Mouse (Mus musculus) C2C12 (cell line): ENCODE data around the gene Rbm14. TPM values are rescaled to one million over a fixed set of nuclear protein-coding genes. Genes with fewer than 3 reads are reported as not detected.

Source experiments
- H3K27me3 ChIP-seq: one replicate; pipeline ENCODE4 v1.6.1; 2011; ENCODE audit not compliant: control insufficient read depth, insufficient read depth, insufficient read length
- H3K36me3 ChIP-seq: one replicate; pipeline ENCODE4 v1.6.1; 2011; ENCODE audit not compliant: control insufficient read depth, insufficient read depth
- H3K4me3 ChIP-seq: one replicate; pipeline ENCODE4 v1.5.1; 2011; ENCODE audit warnings: mild to moderate bottlenecking, control low read depth; ENCODE audit not compliant: poor library complexity, insufficient read depth, severe bottlenecking
- H3K79me2 ChIP-seq: one replicate; pipeline ENCODE4 v1.6.1; 2011; ENCODE audit not compliant: control insufficient read depth, insufficient read depth
- H3K79me3 ChIP-seq: one replicate; pipeline ENCODE4 v1.6.1; 2011; ENCODE audit warnings: low read depth, control low read depth
- H3ac ChIP-seq: one replicate; pipeline ENCODE3; 2011; ENCODE audit warnings: low read depth; ENCODE audit not compliant: control insufficient read depth, insufficient read length
- CEBPB ChIP-seq: IDR thresholded peaks from one replicate; pipeline ENCODE4 v1.6.1; 2011; ENCODE audit warnings: low read depth, mild to moderate bottlenecking, control low read depth, moderate library complexity
- CTCF ChIP-seq: IDR thresholded peaks from one replicate; pipeline ENCODE4 v1.5.1; 2011; ENCODE audit not compliant: control insufficient read depth, insufficient read depth, insufficient read length
- FOSL1 ChIP-seq: IDR thresholded peaks from one replicate; pipeline ENCODE4 v1.8.0; 2011; ENCODE audit warnings: mild to moderate bottlenecking, low read length; ENCODE audit not compliant: poor library complexity, insufficient read depth, severe bottlenecking
- MAX ChIP-seq: IDR thresholded peaks from one replicate; pipeline ENCODE4 v1.6.1; 2011; ENCODE audit warnings: mild to moderate bottlenecking, control low read depth
- MYOD1 ChIP-seq: IDR thresholded peaks from one replicate; pipeline ENCODE4 v1.6.1; 2011; ENCODE audit warnings: low read depth; ENCODE audit not compliant: control insufficient read depth, insufficient read length
- MYOG ChIP-seq: IDR thresholded peaks from one replicate; pipeline ENCODE4 v1.6.1; 2011; ENCODE audit not compliant: control insufficient read depth, insufficient read length; ENCODE audit errors: extremely low read depth
- USF1 ChIP-seq: IDR thresholded peaks from one replicate; pipeline ENCODE4 v1.6.1; 2011; ENCODE audit warnings: low read depth, mild to moderate bottlenecking, control low read depth, moderate library complexity
- polyA plus RNA-seq: library from polyadenylated mRNA; unstranded; fragments of >200 nt; fragmentation: generic; extraction: Trizol; gene quantifications from one replicate; pipeline ENCODE4 v1.2.1, GENCODE M21; 2012; ENCODE audit warnings: missing spikeins

Gene Rbm14
- polyA plus RNA-seq, 1 experiment: 95.2 TPM

- TF ChIP-seq FOSL1 (no peak), MAX (peak; percentile 33), USF1 (no peak)
- H3K36me3 ChIP-seq: no peaks in the 10 kb centered on the region
- H3K79me3 ChIP-seq: no peaks in the 10 kb centered on the region
- no peaks in the 10 kb centered on the region for H3K79me2 ChIP-seq
- peak within 1 kb of the TSS; percentile 74 for H3ac ChIP-seq
- peak within 1 kb of the TSS; percentile 36 for H3K4me3 ChIP-seq
- H3K27me3 ChIP-seq: peaks cover 20% of the 10 kb centered on the region
Measured at GRCm38 (mm10) chr19:4839149-4839548, 27.7 kb upstream of the Rbm14 start, which contains the start of the genes Ccs and Ccdc87. Ccs (minus strand) TSS chr19:4839332. Ccdc87 (plus strand) TSS chr19:4839366.

- H3K36me3 ChIP-seq: no peaks in the 10 kb centered on the region
Measured at GRCm38 (mm10) chr19:4838526-4839140, 27.2 kb upstream of the Rbm14 start.

GRCm38 (mm10) chr19:4837049-4837448 is 25.6 kb upstream of the Rbm14 start:
- TF ChIP-seq CTCF: no peak
- TF ChIP-seq CEBPB: no peak
- no peak for TF ChIP-seq MYOG
- TF ChIP-seq MAX: no peak
- TF ChIP-seq FOSL1: no peak
- TF ChIP-seq USF1: no peak
- no peaks in the 10 kb centered on the region for H3K79me3 ChIP-seq
- H3K27me3 ChIP-seq: peaks cover 14% of the 10 kb centered on the region
- no peaks in the 10 kb centered on the region for H3K79me2 ChIP-seq
- H3ac ChIP-seq: no peak overlapping the region
- no peak overlapping the region for H3K4me3 ChIP-seq
- peaks cover 6% of the 10 kb centered on the region for H3K36me3 ChIP-seq

More at GRCm38 (mm10) chr19:4838526-4839140, 27.2 kb upstream of the Rbm14 start:
- peak overlapping the region; percentile 36 for H3K4me3 ChIP-seq
- TF ChIP-seq CEBPB (no peak), CTCF (no peak), MYOD1 (no peak), USF1 (no peak), FOSL1 (no peak), MAX (no peak), MYOG (no peak)
- H3ac ChIP-seq: peak overlapping the region; percentile 74
- H3K79me3 ChIP-seq: no peaks in the 10 kb centered on the region
- no peaks in the 10 kb centered on the region for H3K79me2 ChIP-seq
- peaks cover 20% of the 10 kb centered on the region for H3K27me3 ChIP-seq

GRCm38 (mm10) chr19:4836096-4836495 is 24.7 kb upstream of the Rbm14 start:
- Histone ChIP-seq H3K4me3 (no peak overlapping the region), H3K79me3 (no peaks in the 10 kb centered on the region), H3K36me3 (peaks cover 9% of the 10 kb centered on the region), H3K79me2 (no peaks in the 10 kb centered on the region), H3K27me3 (peaks cover 6% of the 10 kb centered on the region), H3ac (no peak overlapping the region)
- no peak for TF ChIP-seq MAX
- no peak for TF ChIP-seq MYOG
- TF ChIP-seq FOSL1: no peak
- TF ChIP-seq CEBPB: no peak
- no peak for TF ChIP-seq MYOD1

- no peak for TF ChIP-seq FOSL1
- TF ChIP-seq MAX: no peak
- no peak for TF ChIP-seq USF1
- TF ChIP-seq MYOD1: no peak
- TF ChIP-seq CTCF: no peak
- no peaks in the 10 kb centered on the region for H3K27me3 ChIP-seq
- H3K79me2 ChIP-seq: no peaks in the 10 kb centered on the region
- peaks cover 9% of the 10 kb centered on the region for H3K36me3 ChIP-seq
- H3K4me3 ChIP-seq: no peak overlapping the region
- H3K79me3 ChIP-seq: no peaks in the 10 kb centered on the region
- no peak overlapping the region for H3ac ChIP-seq
Measured at GRCm38 (mm10) chr19:4833977-4834376, 22.5 kb upstream of the Rbm14 start.

- Histone ChIP-seq H3K27me3 (no peaks in the 10 kb centered on the region), H3K79me3 (no peaks in the 10 kb centered on the region), H3K36me3 (peaks cover 9% of the 10 kb centered on the region), H3K79me2 (no peaks in the 10 kb centered on the region), H3ac (no peak overlapping the region), H3K4me3 (no peak overlapping the region)
- TF ChIP-seq USF1 (no peak), MYOD1 (no peak), CTCF (no peak), MAX (no peak), CEBPB (no peak), FOSL1 (no peak), MYOG (no peak)
Measured at GRCm38 (mm10) chr19:4829156-4829555, 17.7 kb upstream of the Rbm14 start.
